Mouse (Mus musculus) left cerebral cortex, postnatal 10 days (tissue): ENCODE data around the gene Hsf2bp. TPM values are rescaled to one million over a fixed set of nuclear protein-coding genes. Genes with fewer than 3 reads are reported as not detected.

Source experiments
- DNase-seq, 2 experiments: peaks; one replicate each; pipeline ENCODE4 v3.0.0; 2021 to 2022; ENCODE audit warnings: low spot score in 2 of 2, mixed read lengths in 1 of 2; ENCODE audit errors: extremely low spot score in 1 of 2
- intact Hi-C: fragments of 180-260 bp; cut with DNase I; formaldehyde crosslinking; loops from one replicate; pipeline ENCODE4 v1.15.1; 2025
- total RNA-seq, 2 experiments: library from RNA; stranded (reverse); gene quantifications; 2 replicates each; pipeline ENCODE4 v1.2.3; 2021

The Hsf2bp gene
- total RNA-seq, 2 experiments from 2014 or later, result 0.93 to 1.4 TPM

DNA sequence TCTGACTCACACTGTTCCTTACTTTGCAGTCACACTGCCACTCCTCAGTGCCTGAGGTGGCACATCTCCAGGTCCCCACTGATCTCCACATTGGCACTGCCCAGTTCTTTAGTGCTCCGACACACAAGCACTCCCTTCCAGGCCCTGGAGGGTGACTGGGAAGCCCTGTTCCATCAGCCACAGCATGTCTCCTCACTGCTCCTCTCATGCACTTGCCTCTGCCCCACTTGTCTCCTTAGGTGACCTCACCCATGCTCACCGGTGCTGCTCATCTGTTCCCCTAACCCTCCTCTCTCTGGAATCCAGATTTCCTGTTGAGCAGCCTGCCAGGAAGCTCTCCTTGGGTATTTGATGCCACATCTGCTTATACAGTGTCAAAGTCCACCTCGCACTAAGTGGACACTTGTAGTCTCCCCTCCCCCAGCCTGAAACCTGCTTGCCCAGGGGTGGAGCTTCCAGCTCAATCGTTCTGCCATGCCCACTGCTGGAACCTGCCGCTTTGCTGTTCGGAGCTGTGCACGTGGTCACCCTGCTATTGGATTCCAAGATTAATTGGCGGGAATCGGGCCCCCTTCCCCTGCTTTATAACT is 81.5 kb downstream of the Hsf2bp start:
- no peak for DNase-seq
- intact Hi-C loops, result no loop called here

- intact Hi-C loops, result no loop called here
- no peak for DNase-seq
Observed at GRCm38 (mm10) chr17:31949076-31949475, 87.1 kb downstream of the Hsf2bp start.

DNA sequence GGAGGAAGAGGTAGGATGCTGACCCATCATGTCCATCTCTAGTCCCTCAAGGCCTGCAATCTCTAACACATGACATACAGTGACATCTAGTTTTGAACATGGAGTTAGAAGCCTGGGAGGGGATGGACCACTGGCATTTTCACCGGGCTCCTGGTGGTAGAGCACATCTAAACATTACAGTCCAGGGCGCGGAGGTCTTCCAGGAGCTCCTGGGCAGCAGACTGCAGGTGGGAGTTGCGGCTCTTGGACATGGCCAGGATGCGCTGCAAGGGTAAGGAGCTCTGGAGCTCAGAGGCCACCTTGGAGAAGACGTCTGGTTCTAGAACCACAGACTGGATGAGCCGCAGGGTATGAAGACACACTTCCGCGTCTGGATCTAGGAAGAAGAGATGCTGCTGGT is 89.7 kb downstream of the Hsf2bp start:
- intact Hi-C loops, result no loop called here

GRCm38 (mm10) chr17:31943881-31944539 is 92.1 kb downstream of the Hsf2bp start:
- intact Hi-C loops, result no loop called here

More for the DNA sequence above, 89.7 kb downstream of the Hsf2bp start:
- DNase-seq, result peak in 1 of 2 experiments; percentile 9

GRCm38 (mm10) chr17:31941616-31942015 is 94.5 kb downstream of the Hsf2bp start:
- intact Hi-C loops, result no loop called here
- DNase-seq, result no peak

More at GRCm38 (mm10) chr17:31943881-31944539, 92.1 kb downstream of the Hsf2bp start:
- peak in 1 of 2 experiments; percentile 26 for DNase-seq

DNA sequence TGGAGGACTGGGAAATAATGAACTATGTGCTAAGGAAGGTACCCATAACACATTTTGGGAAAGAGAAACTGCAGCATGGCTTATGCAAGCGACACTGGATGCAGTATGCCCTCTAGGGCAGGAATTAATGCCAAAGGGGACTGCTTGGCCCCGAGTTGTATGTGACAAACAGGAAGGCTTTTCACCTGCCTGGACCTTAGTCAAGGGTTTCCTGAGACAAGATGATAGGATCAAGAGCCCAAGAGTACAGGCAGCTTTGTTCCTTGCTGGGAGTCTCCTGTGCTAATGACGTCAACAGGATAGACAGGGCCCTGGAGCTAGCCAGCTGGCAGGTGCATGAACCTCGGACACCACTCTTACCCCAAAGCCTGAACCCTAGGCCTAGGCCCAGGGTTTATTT is 95.5 kb downstream of the Hsf2bp start:
- no peak for DNase-seq
- intact Hi-C loops, result no loop called here

DNA sequence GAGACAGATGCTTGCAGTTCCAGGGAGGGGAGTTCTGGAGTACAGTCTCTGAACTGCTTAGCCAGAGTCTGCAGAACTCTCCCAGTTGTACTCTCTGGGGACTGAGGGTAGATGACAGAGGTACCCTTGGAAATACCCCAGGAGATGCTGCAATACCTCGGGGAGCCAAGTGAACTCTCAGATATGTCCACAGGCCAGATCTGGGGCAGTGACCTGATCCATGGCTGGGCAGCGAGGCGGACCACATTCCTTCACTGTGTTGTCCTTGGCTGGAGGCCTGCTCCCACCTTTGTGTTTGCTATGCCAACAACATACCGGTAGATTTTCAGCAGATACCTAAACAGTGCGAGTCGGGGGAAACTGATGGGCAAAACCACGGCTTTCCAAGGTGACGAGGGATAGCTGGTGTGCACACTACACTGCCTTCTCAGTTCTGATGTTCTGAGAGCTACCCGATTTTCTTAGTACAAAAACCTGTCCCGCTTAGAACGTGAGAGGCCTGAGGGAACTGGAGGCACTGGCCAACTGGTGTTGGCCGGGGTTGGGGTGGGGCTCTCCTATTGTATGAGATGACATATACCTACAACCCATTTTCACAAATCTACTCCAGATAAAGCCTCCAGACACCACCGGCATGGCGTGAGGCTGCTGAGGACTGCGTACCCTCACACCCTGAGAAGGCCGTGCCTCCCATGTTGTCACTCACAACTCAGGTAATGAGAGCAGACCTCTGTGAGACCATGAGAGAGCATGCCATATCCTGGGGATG is 96.7 kb downstream of the Hsf2bp start:
- peak in 1 of 2 experiments; percentile 22 for DNase-seq
- intact Hi-C loops, result no loop called here

DNA sequence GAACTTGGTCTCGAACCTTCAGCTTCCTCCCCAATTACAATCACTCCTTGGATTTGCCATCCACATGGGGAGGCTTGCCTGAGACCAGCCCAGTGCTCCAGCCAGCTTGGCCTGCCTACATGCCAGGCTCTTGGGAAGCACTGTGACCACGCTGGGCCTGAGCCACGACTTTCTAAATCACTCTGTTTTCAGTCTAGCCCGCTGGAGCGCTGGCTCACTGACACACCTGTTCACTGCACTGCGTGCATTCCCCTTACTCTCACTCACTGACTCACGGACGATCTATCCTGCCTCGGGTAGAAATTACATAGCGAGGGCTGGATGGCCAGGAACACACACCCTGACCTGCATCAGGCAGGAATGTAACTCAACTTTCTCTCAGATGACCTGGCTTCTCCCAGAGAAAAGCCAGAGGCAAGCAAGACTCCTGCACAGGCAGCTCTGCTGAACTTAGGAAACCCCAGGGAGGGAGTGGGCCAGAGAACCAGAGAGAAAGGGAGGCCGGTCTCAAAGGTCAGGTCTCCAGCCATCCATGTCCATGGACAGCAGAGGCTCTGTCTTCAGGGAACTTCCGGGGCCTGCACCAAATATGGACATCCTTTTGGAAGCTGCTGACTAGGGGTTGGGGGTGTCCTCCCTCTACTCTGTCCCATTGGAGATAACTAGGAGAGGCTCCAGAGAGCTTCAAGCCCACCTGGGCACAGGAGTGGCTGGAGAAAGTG is 97.4 kb downstream of the Hsf2bp start:
- intact Hi-C loops, result no loop called here

DNA sequence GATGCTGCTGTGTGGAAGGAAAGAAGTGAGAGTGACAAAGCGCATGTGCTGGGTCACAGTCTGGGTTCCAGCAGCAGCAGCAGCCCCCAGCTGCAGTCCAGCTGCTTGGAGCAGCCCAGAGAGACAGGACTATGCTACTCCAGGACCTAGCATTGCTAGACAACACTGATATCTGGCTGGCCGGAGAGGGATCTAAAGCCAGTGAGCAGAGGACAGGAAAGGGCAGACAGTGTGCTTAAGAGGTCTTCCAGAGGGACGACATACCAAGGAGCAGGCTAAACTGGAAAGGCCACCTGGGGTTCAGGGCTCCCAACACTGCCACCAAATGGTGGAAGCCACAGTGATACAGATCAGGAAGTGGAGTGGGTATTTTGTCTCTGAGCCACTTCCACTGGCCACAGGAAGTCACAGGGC is 99.0 kb downstream of the Hsf2bp start:
- intact Hi-C loops, result no loop called here
- peak in 1 of 2 experiments; percentile 58 for DNase-seq

More for the DNA sequence above, 97.4 kb downstream of the Hsf2bp start:
- peak in 1 of 2 experiments; percentile 14 for DNase-seq

- intact Hi-C loops, result no loop called here
- DNase-seq, result peak in 1 of 2 experiments; percentile 33
Observed at GRCm38 (mm10) chr17:31935841-31936240, 100.3 kb downstream of the Hsf2bp start.

DNA sequence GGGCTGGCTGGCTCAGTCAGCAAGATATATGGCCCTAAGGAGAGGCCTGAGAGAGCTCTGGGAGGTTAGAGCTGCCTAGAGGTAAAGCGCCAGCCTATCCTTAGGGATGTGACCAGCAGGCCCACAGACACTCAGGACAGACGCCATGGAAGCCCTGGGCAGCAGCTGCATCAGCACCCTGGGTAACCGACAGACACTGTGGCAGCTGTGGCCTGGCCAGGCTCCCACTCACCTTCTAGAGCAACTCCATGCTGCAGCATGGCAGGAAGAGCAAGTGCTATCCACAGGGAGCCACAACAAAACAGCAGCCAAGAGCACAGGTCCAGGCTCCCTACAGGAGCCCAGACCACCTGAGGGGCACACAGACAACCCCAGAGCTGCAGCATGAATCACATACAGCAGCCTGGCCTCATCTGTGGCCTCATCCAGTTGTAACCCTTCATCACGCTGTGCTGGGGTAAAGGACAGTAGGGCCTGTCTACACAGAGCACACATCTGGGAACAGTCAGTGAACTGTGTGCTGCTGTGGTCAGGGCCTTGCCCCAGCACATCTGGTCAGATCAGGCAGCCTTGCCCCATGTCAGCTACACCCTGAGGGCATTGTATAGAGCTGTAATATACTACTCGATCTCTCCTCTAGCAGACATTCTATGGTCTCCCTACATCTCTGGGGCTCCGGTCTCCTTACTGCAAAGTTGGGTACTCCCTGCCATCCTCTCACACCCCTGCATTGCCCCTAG is 100.9 kb downstream of the Hsf2bp start:
- DNase-seq, result peak in 1 of 2 experiments; percentile 22
- intact Hi-C loops, result no loop called here

DNA sequence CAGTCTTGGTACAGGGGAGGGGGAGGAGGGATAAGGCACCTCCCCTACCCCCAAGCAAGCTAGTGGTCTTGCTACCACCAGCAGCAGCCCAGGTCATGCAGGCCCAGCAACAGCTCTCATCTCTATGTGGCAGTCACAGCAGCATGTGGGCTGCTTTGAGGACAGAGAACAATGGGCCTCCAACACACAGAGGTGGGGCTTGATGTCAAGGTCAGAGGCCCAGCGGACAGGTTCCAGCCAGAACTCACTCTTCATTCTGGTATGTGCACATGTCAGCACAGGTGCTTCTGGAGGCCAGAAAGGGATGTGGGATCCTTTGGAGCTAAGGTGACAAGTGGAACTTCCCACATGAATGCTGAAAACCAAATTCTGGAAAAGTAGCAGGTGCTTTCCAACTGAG is 102.2 kb downstream of the Hsf2bp start:
- intact Hi-C loops, result no loop called here
- peak in 1 of 2 experiments; percentile 20 for DNase-seq

- intact Hi-C loops, result no loop called here
Observed at GRCm38 (mm10) chr17:31931499-31931898, 104.7 kb downstream of the Hsf2bp start.

GRCm38 (mm10) chr17:31929844-31930715 is 106.1 kb downstream of the Hsf2bp start:
- DNase-seq, result no peak
- intact Hi-C loops, result no loop called here

More at GRCm38 (mm10) chr17:31931499-31931898, 104.7 kb downstream of the Hsf2bp start:
- peak in 1 of 2 experiments; percentile 37 for DNase-seq

DNA sequence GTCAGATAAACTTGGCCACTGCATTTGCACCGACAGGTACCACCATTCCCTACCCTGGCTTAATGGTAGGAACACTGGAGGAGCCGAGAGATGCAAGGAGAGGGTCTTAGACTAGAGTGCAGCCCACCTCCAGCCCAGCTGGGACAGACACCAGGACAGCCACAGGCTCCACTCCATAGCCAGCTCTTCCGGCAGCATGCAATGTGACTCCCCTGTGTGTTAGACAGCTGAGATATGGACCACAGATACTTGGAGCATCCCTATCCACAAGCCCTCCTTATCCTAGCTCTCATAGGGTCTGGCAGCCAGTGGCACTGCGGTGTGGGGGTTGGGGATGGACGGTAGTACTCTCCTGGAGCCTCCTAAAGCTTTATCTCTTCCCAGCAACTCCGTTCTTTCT is 107.1 kb downstream of the Hsf2bp start:
- intact Hi-C loops, result no loop called here
- DNase-seq, result no peak

DNA sequence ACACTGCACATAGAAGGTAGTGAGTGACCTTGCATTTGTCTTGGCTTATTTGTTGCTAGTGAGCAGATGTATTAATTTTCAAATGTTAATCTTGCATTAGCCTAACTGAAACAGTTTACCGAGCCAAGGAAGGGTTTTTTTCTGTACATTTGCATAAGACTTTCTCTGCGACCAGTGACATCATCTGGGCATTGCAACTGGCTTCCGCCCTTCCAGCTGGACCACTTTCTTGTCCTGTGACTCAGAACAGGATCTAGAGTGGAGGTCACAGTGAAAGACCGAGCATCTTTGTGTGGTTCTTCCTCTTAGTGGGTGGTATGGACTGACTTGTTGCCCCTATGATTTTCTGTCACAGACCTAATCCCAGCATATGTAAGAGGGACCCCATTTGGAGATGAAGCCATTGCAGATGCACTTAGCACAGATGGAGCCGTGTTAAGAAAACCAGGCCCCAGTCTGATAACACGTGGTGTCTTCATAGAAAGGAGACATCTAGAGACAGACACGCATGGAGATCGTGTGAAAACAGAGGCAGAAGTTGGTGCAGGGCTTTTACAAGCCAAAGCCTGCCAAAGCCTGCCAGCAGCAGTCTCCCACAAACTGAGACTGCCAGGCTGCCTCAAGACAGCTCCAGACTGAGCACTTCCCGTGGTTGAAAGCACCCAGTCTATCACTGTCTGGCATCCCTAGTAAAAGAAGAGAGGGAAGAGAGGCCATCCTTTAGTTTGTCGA is 108.1 kb downstream of the Hsf2bp start:
- intact Hi-C loops, result no loop called here
- DNase-seq, result no peak

GRCm38 (mm10) chr17:31924229-31924628 is 111.9 kb downstream of the Hsf2bp start:
- intact Hi-C loops, result no loop called here

More at GRCm38 (mm10) chr17:31924229-31924628, 111.9 kb downstream of the Hsf2bp start:
- DNase-seq, result no peak
